Mouse (Mus musculus): ENCODE data around the gene Srrt. TPM values are rescaled to one million over a fixed set of nuclear protein-coding genes. Genes with fewer than 3 reads are reported as not detected.

The Srrt gene
- total RNA-seq, 1 experiment = 350 TPM

- H3K4me3 ChIP-seq (ENCODE audit: insufficient read depth in 1 of 2, low read depth in 1 of 2, low read length in 2 of 2, poor library complexity in 1 of 2, severe bottlenecking in 1 of 2) = peak within 1 kb of the TSS; percentile 56 to 75
- H3K36me3 ChIP-seq (ENCODE audit: control insufficient read depth, insufficient read depth, low read length, poor library complexity, severe bottlenecking) = peaks cover 19% of the 10 kb centered on the region
- peak within 1 kb of the TSS; percentile 57; the same call in 1 of the 2 replicates for H3K27ac ChIP-seq (ENCODE audit: insufficient read depth, low read depth, low read length, poor library complexity, severe bottlenecking)
- peaks cover 0 to 16% of the 10 kb centered on the region in 2 experiments; a peak in 2 of 4 replicates for H3K4me1 ChIP-seq (ENCODE audit: control insufficient read depth in 2 of 2, insufficient read depth in 2 of 2, low read length in 2 of 2, poor library complexity in 1 of 2)
- no peaks in the 10 kb centered on the region for H3K9me3 ChIP-seq (ENCODE audit: control insufficient read depth, insufficient read depth, low read depth, low read length)
- in situ Hi-C loops (cut with MboI; ENCODE audit: low sequenced_read_pairs in 2 of 2, unreplicated experiment in 2 of 2) = no loop called here
- peak; percentile 86 for DNase-seq (ENCODE audit: low read depth, low spot score)
- TF ChIP-seq ZC3H11A (IDR thresholded peaks at IDR 0.05; ENCODE audit: borderline replicate concordance, low read depth, low read length) (no peak), HCFC1 (IDR thresholded peaks at IDR 0.05; ENCODE audit: borderline replicate concordance, insufficient read depth, low read length) (no peak), CHD2 (IDR thresholded peaks at IDR 0.05; ENCODE audit: low read depth, low read length) (no peak), ZNF384 (IDR thresholded peaks at IDR 0.05; ENCODE audit: low read depth, low read length) (no peak), MAFK (IDR thresholded peaks at IDR 0.05; ENCODE audit: insufficient read depth, low read depth, low read length) (no peak)
- peak within 1 kb of the TSS; percentile 67 for H3K9ac ChIP-seq (ENCODE audit: insufficient read depth, low read depth, low read length, poor library complexity, severe bottlenecking)
These were observed 7.0 kb upstream of the Srrt start, which contains the start of gene Trip6 for GRCm38 (mm10) chr5:137314193-137315083. Gene Trip6 (minus strand): TSS chr5:137314404.

- peak overlapping the region; percentile 67 for H3K9ac ChIP-seq (ENCODE audit: insufficient read depth, low read depth, low read length, poor library complexity, severe bottlenecking)
- H3K27ac ChIP-seq (ENCODE audit: insufficient read depth, low read depth, low read length, poor library complexity, severe bottlenecking) = peak overlapping the region; percentile 10; the same call in 1 of the 2 replicates
- peaks cover 25% of the 10 kb centered on the region for H3K36me3 ChIP-seq (ENCODE audit: control insufficient read depth, insufficient read depth, low read length, poor library complexity, severe bottlenecking)
- no peaks in the 10 kb centered on the region for H3K9me3 ChIP-seq (ENCODE audit: control insufficient read depth, insufficient read depth, low read depth, low read length)
- DNase-seq (ENCODE audit: low read depth, low spot score) = no peak
- H3K4me3 ChIP-seq (ENCODE audit: insufficient read depth in 1 of 2, low read depth in 1 of 2, low read length in 2 of 2, poor library complexity in 1 of 2, severe bottlenecking in 1 of 2) = peak overlapping the region; percentile 56 to 75
- TF ChIP-seq CHD2 (IDR thresholded peaks at IDR 0.05; ENCODE audit: low read depth, low read length) (no peak), ZNF384 (IDR thresholded peaks at IDR 0.05; ENCODE audit: low read depth, low read length) (no peak), HCFC1 (IDR thresholded peaks at IDR 0.05; ENCODE audit: borderline replicate concordance, insufficient read depth, low read length) (no peak), ZC3H11A (IDR thresholded peaks at IDR 0.05; ENCODE audit: borderline replicate concordance, low read depth, low read length) (no peak), MAFK (IDR thresholded peaks at IDR 0.05; ENCODE audit: insufficient read depth, low read depth, low read length) (no peak)
- in situ Hi-C loops (cut with MboI; ENCODE audit: low sequenced_read_pairs in 2 of 2, unreplicated experiment in 2 of 2) = no loop called here
- peaks cover 0 to 16% of the 10 kb centered on the region in 2 experiments; a peak in 2 of 4 replicates for H3K4me1 ChIP-seq (ENCODE audit: control insufficient read depth in 2 of 2, insufficient read depth in 2 of 2, low read length in 2 of 2, poor library complexity in 1 of 2)
These were observed 6.2 kb upstream of the Srrt start for GRCm38 (mm10) chr5:137313466-137314192.

- H3K9ac ChIP-seq (ENCODE audit: insufficient read depth, low read depth, low read length, poor library complexity, severe bottlenecking) = peak overlapping the region; percentile 94; the same call in 1 of the 2 replicates
- no peaks in the 10 kb centered on the region for H3K9me3 ChIP-seq (ENCODE audit: control insufficient read depth, insufficient read depth, low read depth, low read length)
- in situ Hi-C loops (cut with MboI; ENCODE audit: low sequenced_read_pairs in 2 of 2, unreplicated experiment in 2 of 2) = no loop called here
- TF ChIP-seq ZC3H11A (IDR thresholded peaks at IDR 0.05; ENCODE audit: borderline replicate concordance, low read depth, low read length) (no peak), ZNF384 (IDR thresholded peaks at IDR 0.05; ENCODE audit: low read depth, low read length) (no peak), MAFK (IDR thresholded peaks at IDR 0.05; ENCODE audit: insufficient read depth, low read depth, low read length) (no peak), CHD2 (IDR thresholded peaks at IDR 0.05; ENCODE audit: low read depth, low read length) (no peak), HCFC1 (IDR thresholded peaks at IDR 0.05; ENCODE audit: borderline replicate concordance, insufficient read depth, low read length) (no peak)
- no peak for DNase-seq (ENCODE audit: low read depth, low spot score)
- H3K27ac ChIP-seq (ENCODE audit: insufficient read depth, low read depth, low read length, poor library complexity, severe bottlenecking) = peak overlapping the region; percentile 96; the same call in 1 of the 2 replicates
- peaks cover 35% of the 10 kb centered on the region for H3K36me3 ChIP-seq (ENCODE audit: control insufficient read depth, insufficient read depth, low read length, poor library complexity, severe bottlenecking)
- peaks cover 6 to 9% of the 10 kb centered on the region in 2 experiments; a peak in 2 of 4 replicates for H3K4me1 ChIP-seq (ENCODE audit: control insufficient read depth in 2 of 2, insufficient read depth in 2 of 2, low read length in 2 of 2, poor library complexity in 1 of 2)
- peak overlapping the region; percentile 60 to 84 for H3K4me3 ChIP-seq (ENCODE audit: insufficient read depth in 1 of 2, low read depth in 1 of 2, low read length in 2 of 2, poor library complexity in 1 of 2, severe bottlenecking in 1 of 2)
These were observed 882 bp upstream of the Srrt start for GRCm38 (mm10) chr5:137308356-137308755.

- peak overlapping the region; percentile 60 to 84 for H3K4me3 ChIP-seq (ENCODE audit: insufficient read depth in 1 of 2, low read depth in 1 of 2, low read length in 2 of 2, poor library complexity in 1 of 2, severe bottlenecking in 1 of 2)
- in situ Hi-C loops (cut with MboI; ENCODE audit: low sequenced_read_pairs in 2 of 2, unreplicated experiment in 2 of 2) = no loop called here
- H3K27ac ChIP-seq (ENCODE audit: insufficient read depth, low read depth, low read length, poor library complexity, severe bottlenecking) = peak overlapping the region; percentile 96; the same call in 1 of the 2 replicates
- H3K4me1 ChIP-seq (ENCODE audit: control insufficient read depth in 2 of 2, insufficient read depth in 2 of 2, low read length in 2 of 2, poor library complexity in 1 of 2) = peaks cover 6 to 13% of the 10 kb centered on the region in 2 experiments; a peak in 2 of 4 replicates
- H3K9ac ChIP-seq (ENCODE audit: insufficient read depth, low read depth, low read length, poor library complexity, severe bottlenecking) = peak overlapping the region; percentile 94
- peaks cover 47% of the 10 kb centered on the region for H3K36me3 ChIP-seq (ENCODE audit: control insufficient read depth, insufficient read depth, low read length, poor library complexity, severe bottlenecking)
- no peak for DNase-seq (ENCODE audit: low read depth, low spot score)
- no peaks in the 10 kb centered on the region for H3K9me3 ChIP-seq (ENCODE audit: control insufficient read depth, insufficient read depth, low read depth, low read length)
- no peak for TF ChIP-seq CHD2 (IDR thresholded peaks at IDR 0.05; ENCODE audit: low read depth, low read length)
- TF ChIP-seq MAFK (IDR thresholded peaks at IDR 0.05; ENCODE audit: insufficient read depth, low read depth, low read length) = no peak
- no peak for TF ChIP-seq ZC3H11A (IDR thresholded peaks at IDR 0.05; ENCODE audit: borderline replicate concordance, low read depth, low read length)
- no peak for TF ChIP-seq HCFC1 (IDR thresholded peaks at IDR 0.05; ENCODE audit: borderline replicate concordance, insufficient read depth, low read length)
- no peak for TF ChIP-seq ZNF384 (IDR thresholded peaks at IDR 0.05; ENCODE audit: low read depth, low read length)
These were observed 952 bp downstream of the Srrt start for GRCm38 (mm10) chr5:137306439-137307005.

Measured in ES-E14 (cell line).